Mouse (Mus musculus): ENCODE measurements around the gene Ccdc6.
"Not testable (repeated sequence)": the region's sequence is repeated elsewhere in the genome, so short reads cannot be mapped to it uniquely, and the experiment has no call there.

Ccdc6 gene

GRCm38 (mm10) chr10:70211281-70211680, 114.4 kb downstream of the Ccdc6 start:
- no peak for DNase-seq (ENCODE audit: extremely low spot score)

- DNase-seq (ENCODE audit: extremely low spot score) = no peak
Observed at GRCm38 (mm10) chr10:70220971-70221370, 124.0 kb downstream of the Ccdc6 start.

- DNase-seq (ENCODE audit: extremely low spot score) = not testable (repeated sequence)
Observed at GRCm38 (mm10) chr10:70222231-70222630, 125.3 kb downstream of the Ccdc6 start.

- DNase-seq (ENCODE audit: extremely low spot score) = no peak
Observed at GRCm38 (mm10) chr10:70224571-70224970, 127.7 kb downstream of the Ccdc6 start.

- DNase-seq (ENCODE audit: extremely low spot score) = no peak
Observed at GRCm38 (mm10) chr10:70225760-70226159, 128.8 kb downstream of the Ccdc6 start.

GRCm38 (mm10) chr10:70226608-70227007, 129.7 kb downstream of the Ccdc6 start:
- DNase-seq (ENCODE audit: extremely low spot score) = no peak

GRCm38 (mm10) chr10:70230352-70230751, 133.4 kb downstream of the Ccdc6 start:
- DNase-seq (ENCODE audit: extremely low spot score) = no peak

GRCm38 (mm10) chr10:70237936-70238335, 141.0 kb downstream of the Ccdc6 start:
- DNase-seq (ENCODE audit: extremely low spot score) = no peak

Data from embryo, embryonic 9.5 days (tissue).